Mouse (Mus musculus) hindbrain, embryonic 15.5 days (tissue): ENCODE measurements at regions not wholly inside any gene's neighbourhood (a gene's known extent, or its start where the extent isn't known, plus 50 kb on each side); places are given as distances from the start of the nearest gene placed in this dataset.

Source experiments
- ATAC-seq: fragments of 200-750 bp; cut with Nextera tagmentation; 2 replicates; pipeline ENCODE4 v1.8.0; 2017; ENCODE audit warnings: low read depth, moderate number of reproducible peaks, moderate TSS enrichment; ENCODE audit not compliant: low FRiP score
- H3K27ac ChIP-seq: fragments of 300-500 bp; sonication (generic); replicated peaks from 2 replicates; pipeline ENCODE4 v1.5.1; 2015; ENCODE audit warnings: mild to moderate bottlenecking, inconsistent platforms
- H3K27me3 ChIP-seq: fragments of 300-500 bp; sonication (generic); 2 replicates; pipeline ENCODE4 v1.6.1; 2015; ENCODE audit warnings: control low read depth, inconsistent platforms
- H3K36me3 ChIP-seq: fragments of 300-500 bp; sonication (generic); 2 replicates; pipeline ENCODE4 v1.6.1; 2015; ENCODE audit warnings: control low read depth, inconsistent platforms
- H3K4me1 ChIP-seq: fragments of 300-500 bp; sonication (generic); replicated peaks from 2 replicates; pipeline ENCODE4 v1.6.1; 2015; ENCODE audit warnings: control low read depth, inconsistent platforms
- H3K4me2 ChIP-seq: fragments of 300-500 bp; sonication (generic); 2 replicates; pipeline ENCODE4 v1.6.1; 2015; ENCODE audit warnings: moderate library complexity, mild to moderate bottlenecking, inconsistent platforms
- H3K4me3 ChIP-seq: fragments of 300-500 bp; sonication (generic); 2 replicates; pipeline ENCODE4 v1.5.1; 2015; ENCODE audit warnings: mild to moderate bottlenecking, inconsistent platforms
- H3K9ac ChIP-seq: fragments of 300-500 bp; sonication (generic); 2 replicates; pipeline ENCODE4 v1.6.1; 2015; ENCODE audit warnings: inconsistent platforms
- H3K9me3 ChIP-seq: fragments of 300-500 bp; sonication (generic); 2 replicates; pipeline ENCODE4 v1.6.1; 2016; ENCODE audit warnings: control low read depth, inconsistent platforms
- WGBS: fragments of 180-500 bp; shearing (Covaris S2); methylation state at CpG from one replicate; pipeline ENCODE4 v1.1.7; 2015; 5-methylcytosine and 5-hydroxymethylcytosine counted together

DNA sequence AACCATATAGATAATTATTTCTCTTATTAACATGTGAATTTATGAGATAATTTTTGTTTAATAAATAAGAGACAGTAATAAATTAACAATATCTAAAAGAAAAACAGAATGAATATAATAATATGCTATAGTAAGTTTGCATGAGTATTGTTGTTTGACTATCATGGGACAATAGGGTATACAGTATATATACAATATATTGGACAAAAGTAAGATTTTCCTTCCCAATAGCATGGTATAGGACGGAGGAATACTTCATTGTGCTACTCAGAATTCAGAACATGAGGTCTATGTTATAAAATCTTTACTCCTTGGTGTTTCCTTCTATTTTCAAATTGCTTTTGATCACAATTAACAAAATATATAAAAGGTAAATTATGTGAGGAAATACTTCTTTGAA, 771.0 kb upstream of the Pcdh20 start:
- Histone ChIP-seq H3K4me2 (no peak overlapping the region), H3K27me3 (no peaks in the 10 kb centered on the region), H3K9me3 (no peaks in the 10 kb centered on the region), H3K4me3 (no peak overlapping the region), H3K27ac (no peak overlapping the region), H3K4me1 (no peaks in the 10 kb centered on the region), H3K9ac (no peak overlapping the region), H3K36me3 (no peaks in the 10 kb centered on the region)
- 90% methylated on average over 1 of the region's 1 CpGs for WGBS
- ATAC-seq, result no peak

DNA sequence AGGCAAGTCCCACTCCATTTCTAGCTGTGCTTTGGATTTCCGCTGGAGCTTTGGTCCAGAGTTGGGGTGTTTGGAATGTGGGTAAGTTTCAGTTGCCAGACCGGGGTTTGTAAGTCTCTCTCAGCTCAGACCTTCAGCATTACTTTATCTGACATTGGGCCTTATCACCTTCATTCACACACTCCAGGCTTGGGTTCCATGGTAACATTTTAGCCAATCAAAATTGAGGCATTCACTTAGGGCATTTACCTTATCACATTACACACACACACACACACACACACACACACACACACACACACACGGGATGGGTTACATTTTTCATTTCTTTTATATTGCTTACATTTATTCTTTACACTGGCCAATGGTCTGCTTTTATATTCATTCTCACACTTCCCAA, 765.3 kb upstream of the Pcdh20 start:
- Histone ChIP-seq H3K27me3 (no peaks in the 10 kb centered on the region), H3K4me1 (no peaks in the 10 kb centered on the region), H3K4me2 (no peak overlapping the region), H3K9me3 (no peaks in the 10 kb centered on the region), H3K36me3 (no peaks in the 10 kb centered on the region), H3K4me3 (no peak overlapping the region), H3K9ac (no peak overlapping the region), H3K27ac (no peak overlapping the region)
- ATAC-seq, result no peak
- 85% methylated on average over 3 of the region's 3 CpGs for WGBS

DNA sequence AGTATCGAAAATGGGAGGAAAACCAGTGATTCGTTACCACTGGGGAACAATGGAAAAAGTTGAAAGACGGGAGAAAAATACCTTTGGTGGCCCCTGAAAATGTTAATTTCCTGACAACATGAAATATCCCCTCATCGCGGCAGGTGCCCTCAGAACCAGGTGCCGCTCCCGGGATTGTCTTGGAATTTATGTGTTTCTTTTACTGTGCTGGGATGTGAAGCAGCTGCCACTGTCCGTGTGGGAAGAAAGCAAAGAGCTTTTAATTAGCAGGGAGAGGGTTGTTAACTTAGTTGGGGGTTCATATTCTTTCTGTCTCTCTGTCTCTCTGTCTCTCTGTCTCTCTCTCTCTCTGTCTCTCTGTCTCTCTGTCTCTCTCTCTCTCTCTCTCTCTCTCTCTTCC, 759.3 kb upstream of the Pcdh20 start:
- Histone ChIP-seq H3K4me2 (peak overlapping the region; percentile 44), H3K4me1 (peaks cover 5% of the 10 kb centered on the region; the same call in 1 of the 2 replicates), H3K27me3 (no peaks in the 10 kb centered on the region), H3K36me3 (no peaks in the 10 kb centered on the region), H3K9me3 (no peaks in the 10 kb centered on the region), H3K9ac (no peak overlapping the region), H3K4me3 (peak overlapping the region; percentile 22; the same call in 1 of the 2 replicates), H3K27ac (no peak overlapping the region)
- WGBS, result 39% methylated on average over 8 of the region's 8 CpGs
- ATAC-seq, result no peak

DNA sequence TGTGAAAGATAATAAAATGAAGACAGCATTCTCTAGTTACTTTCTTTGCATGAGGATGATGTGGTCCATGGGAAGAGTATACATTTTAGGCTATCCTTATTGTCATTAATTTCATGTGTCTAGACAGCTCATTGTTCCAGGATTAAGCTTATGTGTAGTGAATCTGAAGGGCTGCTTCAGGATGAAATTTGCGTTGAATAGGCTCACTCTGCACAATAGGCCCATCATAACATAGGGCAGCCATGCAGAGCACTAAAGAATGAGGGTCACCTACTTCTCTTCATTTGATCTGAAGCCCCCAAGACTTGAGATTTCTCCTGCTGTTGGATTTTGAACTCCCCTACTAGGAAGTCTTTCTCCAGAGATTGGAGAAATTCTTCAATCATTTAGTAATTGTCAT, 746.2 kb upstream of the Pcdh20 start:
- H3K4me3 ChIP-seq, result no peak overlapping the region
- H3K9ac ChIP-seq, result no peak overlapping the region
- H3K27ac ChIP-seq, result no peak overlapping the region
- ATAC-seq, result no peak
- H3K36me3 ChIP-seq, result no peaks in the 10 kb centered on the region
- no peaks in the 10 kb centered on the region for H3K9me3 ChIP-seq
- no peaks in the 10 kb centered on the region for H3K27me3 ChIP-seq
- WGBS, result 45% methylated on average over 1 of the region's 1 CpGs
- H3K4me2 ChIP-seq, result no peak overlapping the region
- no peaks in the 10 kb centered on the region for H3K4me1 ChIP-seq

DNA sequence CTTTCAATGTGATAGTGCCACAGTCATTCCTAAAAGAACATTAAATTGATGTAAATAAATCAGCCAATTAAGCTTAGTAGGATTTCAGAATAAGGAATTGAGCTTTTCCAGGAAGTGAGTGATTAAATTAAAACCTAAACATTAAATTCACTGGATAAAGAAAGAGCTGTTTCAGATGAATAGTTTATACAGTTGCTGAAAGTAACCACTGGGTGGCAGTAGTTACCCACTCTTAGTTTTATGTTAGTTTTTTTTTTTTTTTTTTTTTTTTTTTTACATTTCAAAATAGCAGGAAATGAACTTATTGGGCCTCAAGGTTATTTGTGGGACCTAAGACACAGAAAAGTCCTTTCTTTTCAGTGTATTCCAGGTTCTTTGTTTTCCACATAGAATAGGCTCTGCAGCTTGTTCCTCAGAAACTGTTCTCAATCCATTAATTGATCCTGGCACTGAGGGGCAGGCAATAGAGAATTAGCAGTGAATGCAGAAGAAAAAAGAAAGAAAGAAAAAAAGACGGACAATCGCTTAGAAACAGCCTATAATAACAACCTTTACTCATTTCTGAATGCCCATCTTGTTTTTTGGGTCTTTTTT, 710.3 kb upstream of the Pcdh20 start:
- Histone ChIP-seq H3K4me1 (peaks cover 3% of the 10 kb centered on the region; the same call in 1 of the 2 replicates), H3K27ac (no peak overlapping the region), H3K36me3 (no peaks in the 10 kb centered on the region), H3K4me3 (no peak overlapping the region), H3K9me3 (no peaks in the 10 kb centered on the region), H3K9ac (no peak overlapping the region), H3K27me3 (no peaks in the 10 kb centered on the region), H3K4me2 (no peak overlapping the region)
- 27% methylated on average over 2 of the region's 2 CpGs for WGBS
- ATAC-seq, result no peak

DNA sequence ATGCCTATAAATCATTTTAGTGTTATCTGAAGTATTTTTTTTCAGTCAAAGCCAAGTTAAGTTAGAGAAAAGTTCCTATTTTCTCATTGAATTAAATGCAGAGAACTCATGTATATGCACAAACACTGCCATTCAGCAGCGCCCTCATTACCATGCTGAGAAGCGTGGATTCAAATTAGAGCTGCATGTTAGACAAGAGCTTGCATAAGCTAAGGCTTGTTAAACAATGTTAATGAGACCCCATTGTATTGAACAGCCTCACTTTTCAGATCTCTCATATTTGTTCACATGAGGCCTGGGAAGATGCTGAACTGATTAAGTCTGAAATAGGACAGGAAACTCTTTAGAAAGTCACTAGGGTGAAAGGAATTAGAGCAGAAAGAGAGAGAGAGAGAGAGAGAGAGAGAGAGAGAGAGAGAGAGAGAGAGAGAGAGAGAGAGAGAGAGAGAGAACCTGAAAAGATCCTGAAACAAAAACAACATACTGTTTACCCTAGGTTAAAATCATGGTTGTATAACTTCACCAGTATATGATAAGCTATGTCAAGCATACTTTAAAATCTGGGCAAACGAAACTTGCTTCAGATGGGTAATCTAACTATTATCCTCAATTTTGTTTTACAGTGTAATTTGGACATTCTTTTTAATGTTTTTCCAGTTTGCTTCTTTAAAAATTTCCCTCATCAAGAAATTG, 671.9 kb upstream of the Pcdh20 start:
- Histone ChIP-seq H3K27ac (no peak overlapping the region), H3K9ac (no peak overlapping the region), H3K27me3 (no peaks in the 10 kb centered on the region), H3K36me3 (no peaks in the 10 kb centered on the region), H3K4me3 (no peak overlapping the region), H3K9me3 (no peaks in the 10 kb centered on the region), H3K4me2 (no peak overlapping the region), H3K4me1 (no peaks in the 10 kb centered on the region)
- no peak for ATAC-seq
- 41% methylated on average over 3 of the region's 3 CpGs for WGBS

DNA sequence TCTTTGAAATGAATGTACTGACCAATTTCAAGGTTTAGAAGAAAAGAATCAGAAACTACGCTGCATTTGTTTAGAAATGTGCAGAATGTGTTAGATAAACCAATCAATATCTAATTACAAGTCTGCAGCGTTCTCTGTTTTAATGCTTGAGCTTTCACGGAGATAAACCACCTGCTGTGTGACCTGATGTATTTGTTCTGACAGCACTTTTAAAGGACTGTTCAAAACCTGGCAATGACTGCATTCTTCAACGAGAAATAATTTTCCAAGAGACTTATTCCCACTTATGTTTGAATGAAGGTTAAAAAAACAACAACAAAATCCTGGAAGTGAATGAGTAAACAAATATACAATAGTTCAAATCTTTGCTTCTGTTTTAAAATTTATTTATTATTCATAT, 628.1 kb upstream of the Pcdh20 start:
- H3K27me3 ChIP-seq, result no peaks in the 10 kb centered on the region
- no peak overlapping the region for H3K27ac ChIP-seq
- no peaks in the 10 kb centered on the region for H3K4me1 ChIP-seq
- no peak for ATAC-seq
- no peaks in the 10 kb centered on the region for H3K36me3 ChIP-seq
- H3K9ac ChIP-seq, result no peak overlapping the region
- H3K4me3 ChIP-seq, result no peak overlapping the region
- 30% methylated on average over 4 of the region's 4 CpGs for WGBS
- no peaks in the 10 kb centered on the region for H3K9me3 ChIP-seq
- H3K4me2 ChIP-seq, result no peak overlapping the region

DNA sequence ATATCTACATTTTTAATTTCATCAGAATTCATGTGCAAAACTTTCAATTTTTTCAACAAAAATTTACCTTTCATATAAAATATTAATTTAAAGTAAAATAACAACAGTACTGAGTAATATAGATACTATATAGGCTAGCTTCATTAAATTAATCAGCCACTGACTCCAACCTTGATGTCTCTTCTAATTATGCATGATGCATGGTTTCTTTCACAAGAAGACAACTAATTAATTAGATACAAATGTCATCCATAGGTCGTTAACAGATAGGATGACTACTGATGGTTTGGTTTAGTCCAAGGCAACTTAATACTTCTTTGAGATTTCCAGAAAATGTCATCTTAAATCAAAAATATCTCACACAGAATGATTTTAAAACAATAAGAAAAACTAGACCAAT, 618.5 kb upstream of the Pcdh20 start:
- Histone ChIP-seq H3K9me3 (no peaks in the 10 kb centered on the region), H3K27me3 (no peaks in the 10 kb centered on the region), H3K4me2 (no peak overlapping the region), H3K27ac (no peak overlapping the region), H3K4me3 (no peak overlapping the region), H3K36me3 (no peaks in the 10 kb centered on the region), H3K4me1 (no peaks in the 10 kb centered on the region), H3K9ac (no peak overlapping the region)
- 64% methylated on average over 1 of the region's 1 CpGs for WGBS
- ATAC-seq, result no peak

DNA sequence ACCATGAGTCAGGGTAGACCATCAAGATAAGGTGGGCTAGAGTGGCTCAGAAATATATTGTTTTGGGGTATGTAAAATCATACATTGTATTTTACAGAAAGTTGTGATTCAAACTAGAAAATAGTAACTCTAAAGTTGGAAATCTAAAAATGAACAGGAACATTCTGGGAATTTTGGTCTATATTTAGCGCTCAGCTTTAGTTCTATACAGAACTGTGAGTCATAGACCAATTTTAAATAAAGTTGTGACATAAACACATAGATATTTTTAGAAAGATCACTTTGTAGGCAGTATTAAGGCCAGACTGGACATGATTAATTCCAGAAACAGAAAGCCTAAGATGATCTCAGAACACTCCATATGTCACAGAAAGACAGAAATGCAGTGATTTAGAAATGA, 604.8 kb upstream of the Pcdh20 start:
- H3K27ac ChIP-seq, result no peak overlapping the region
- no peaks in the 10 kb centered on the region for H3K36me3 ChIP-seq
- H3K9me3 ChIP-seq, result no peaks in the 10 kb centered on the region
- no peaks in the 10 kb centered on the region for H3K4me1 ChIP-seq
- no peak overlapping the region for H3K4me3 ChIP-seq
- ATAC-seq, result no peak
- 97% methylated on average over 1 of the region's 1 CpGs for WGBS
- H3K4me2 ChIP-seq, result no peak overlapping the region
- no peaks in the 10 kb centered on the region for H3K27me3 ChIP-seq
- H3K9ac ChIP-seq, result no peak overlapping the region

DNA sequence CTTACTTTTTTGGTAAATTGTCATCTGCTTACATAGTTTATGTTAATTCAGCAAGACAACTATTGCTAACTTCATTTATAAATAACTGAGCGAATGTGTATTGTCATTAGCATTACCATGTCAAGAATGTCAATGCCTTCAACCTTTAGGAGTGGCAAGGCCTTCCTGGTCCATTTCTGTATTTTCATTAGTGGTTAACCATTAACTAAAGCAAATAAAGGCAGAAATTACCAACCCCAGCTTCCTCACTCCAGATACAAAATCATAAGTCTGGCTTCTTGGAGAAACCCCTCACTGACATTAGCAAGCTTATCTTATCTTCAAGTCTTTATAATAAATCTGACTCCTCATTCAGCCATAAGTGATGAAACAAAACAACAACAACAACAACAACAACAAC, 592.8 kb upstream of the Pcdh20 start:
- Histone ChIP-seq H3K27ac (no peak overlapping the region), H3K4me3 (no peak overlapping the region), H3K4me1 (no peaks in the 10 kb centered on the region), H3K36me3 (no peaks in the 10 kb centered on the region), H3K9me3 (no peaks in the 10 kb centered on the region), H3K27me3 (no peaks in the 10 kb centered on the region), H3K9ac (no peak overlapping the region), H3K4me2 (no peak overlapping the region)
- no peak for ATAC-seq
- WGBS, result 100% methylated on average over 1 of the region's 1 CpGs

DNA sequence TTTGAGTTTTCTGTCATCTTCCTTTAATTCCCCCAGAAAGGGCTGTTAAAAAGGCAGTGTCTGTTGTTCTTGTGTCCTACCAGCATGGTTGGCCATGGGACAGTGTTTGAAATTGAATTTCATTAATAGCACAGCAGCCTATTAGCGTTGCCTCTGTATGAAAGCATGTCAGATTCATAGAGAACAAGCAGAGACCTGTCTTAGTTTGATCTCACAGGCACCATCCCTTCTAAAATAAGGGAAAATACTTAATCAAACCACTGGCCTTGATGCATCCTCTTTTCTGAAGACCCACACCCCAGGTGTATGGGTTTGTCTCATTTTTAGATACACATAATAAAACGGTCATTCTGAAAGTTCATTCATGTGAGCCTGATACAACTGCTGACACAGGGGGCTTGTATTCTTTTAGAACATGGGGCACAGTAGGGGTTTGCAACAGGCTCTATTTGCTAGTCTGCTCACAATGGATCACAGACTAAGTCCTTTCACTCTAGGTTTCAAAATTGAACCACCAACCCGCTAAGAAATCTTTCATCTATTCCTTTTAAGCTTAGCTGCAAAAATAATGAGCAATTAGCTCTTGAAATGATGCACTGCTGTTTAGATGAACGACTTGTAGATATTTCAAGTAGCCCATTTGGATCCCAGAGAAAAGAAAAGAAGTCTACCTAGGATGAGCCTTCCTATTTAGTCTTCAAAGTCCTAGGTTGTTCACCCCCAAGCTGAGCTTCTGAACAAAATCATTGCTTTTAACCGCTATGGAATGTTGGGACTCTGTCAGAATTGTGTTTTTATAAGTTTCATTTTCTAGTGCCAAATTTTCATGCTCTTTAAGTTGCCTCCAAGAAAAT, 591.6 kb upstream of the Pcdh20 start:
- WGBS, result 61% methylated on average over 5 of the region's 5 CpGs

DNA sequence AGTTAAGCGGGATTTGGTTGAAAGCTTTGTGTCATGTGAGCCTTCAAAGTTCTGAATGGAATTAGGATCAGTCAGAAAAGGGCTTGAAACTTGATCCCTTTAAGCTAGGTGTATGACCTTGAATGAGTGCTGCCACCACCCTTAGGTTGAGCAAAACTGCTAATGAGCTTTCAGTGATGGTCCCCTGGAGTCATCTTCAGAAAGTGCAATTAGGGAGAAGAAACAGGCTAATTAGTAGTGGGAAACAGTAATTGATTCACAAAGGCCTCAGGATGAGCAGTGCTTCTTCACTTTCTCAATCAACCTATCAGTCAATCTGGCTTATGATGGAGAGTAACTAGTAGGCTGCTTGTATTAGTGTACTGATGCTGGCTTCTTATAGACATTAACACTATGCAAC, 590.1 kb upstream of the Pcdh20 start:
- H3K9me3 ChIP-seq, result no peaks in the 10 kb centered on the region
- H3K9ac ChIP-seq, result no peak overlapping the region
- no peaks in the 10 kb centered on the region for H3K36me3 ChIP-seq
- no peaks in the 10 kb centered on the region for H3K27me3 ChIP-seq
- ATAC-seq, result no peak
- H3K4me1 ChIP-seq, result no peaks in the 10 kb centered on the region
- no peak overlapping the region for H3K27ac ChIP-seq
- WGBS, result 72% methylated on average over 1 of the region's 1 CpGs
- H3K4me2 ChIP-seq, result no peak overlapping the region
- H3K4me3 ChIP-seq, result no peak overlapping the region

More for the DNA sequence above, 591.6 kb upstream of the Pcdh20 start:
- no peak overlapping the region for H3K4me2 ChIP-seq
- H3K9me3 ChIP-seq, result no peaks in the 10 kb centered on the region
- ATAC-seq, result no peak
- H3K4me1 ChIP-seq, result no peaks in the 10 kb centered on the region
- no peaks in the 10 kb centered on the region for H3K27me3 ChIP-seq
- H3K4me3 ChIP-seq, result no peak overlapping the region
- H3K36me3 ChIP-seq, result no peaks in the 10 kb centered on the region
- no peak overlapping the region for H3K27ac ChIP-seq
- H3K9ac ChIP-seq, result no peak overlapping the region
